Mouse (Mus musculus): ENCODE results near the gene 1700069L16Rik.

GRCm38 (mm10) chr5:113719221-113719661, 5.3 kb downstream of the 1700069L16Rik start:
- TF ChIP-seq POLR2A (IDR thresholded peaks at IDR 0.05; ENCODE audit: extremely low read depth, insufficient read depth, low read length) (no peak), CTCF (IDR thresholded peaks at IDR 0.05; ENCODE audit: low read depth, low read length) (no peak)

Data from liver, adult 2 months (tissue).